Mouse (Mus musculus): ENCODE data around the gene Foxd3. TPM values are rescaled to one million over a fixed set of nuclear protein-coding genes. Genes with fewer than 3 reads are reported as not detected.

The Foxd3 gene
- polyA plus RNA-seq, 1 experiment from 2014 or later, result 0.07 TPM

DNA sequence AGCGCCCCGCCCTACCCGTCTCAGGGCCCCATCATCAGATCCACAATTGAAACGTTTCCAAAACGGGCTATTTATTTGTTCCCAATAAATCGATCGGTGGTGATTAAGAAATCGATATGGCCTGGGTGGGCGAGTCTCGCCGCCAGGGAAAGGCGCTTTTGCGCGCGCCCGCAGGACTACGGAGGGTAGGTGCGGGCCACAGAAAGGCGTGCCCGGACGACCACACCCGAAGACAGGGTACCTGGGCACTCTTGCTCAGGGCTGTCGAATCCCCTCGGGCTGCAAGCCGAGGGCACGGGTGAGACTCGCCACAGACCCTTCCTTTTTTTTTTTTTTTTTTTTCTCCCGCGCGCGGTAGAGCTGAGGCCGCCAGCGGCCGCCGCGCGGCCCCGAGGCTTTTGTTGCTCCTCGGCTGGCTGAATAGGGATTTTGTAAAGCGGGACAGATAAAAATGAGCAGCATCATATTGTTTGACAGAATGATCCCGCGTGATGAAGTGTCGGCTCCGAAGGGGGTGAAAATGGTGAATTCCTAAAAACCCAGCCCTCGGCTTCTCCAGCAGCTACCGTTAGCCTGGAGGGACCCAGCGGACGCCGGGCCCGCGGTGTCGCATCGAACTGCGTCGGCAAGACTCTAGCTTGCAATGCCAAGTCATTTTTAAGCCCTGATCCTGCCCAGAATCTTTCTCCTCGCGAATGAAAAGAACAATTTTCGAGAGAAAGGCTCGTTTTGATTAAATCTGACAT is 5.0 kb upstream of the Foxd3 start:
- WGBS, result 2% methylated on average over 59 of the region's 59 CpGs
- H3K27me3 ChIP-seq (ENCODE audit: poor library complexity, severe bottlenecking), result peaks cover 99% of the 10 kb centered on the region

DNA sequence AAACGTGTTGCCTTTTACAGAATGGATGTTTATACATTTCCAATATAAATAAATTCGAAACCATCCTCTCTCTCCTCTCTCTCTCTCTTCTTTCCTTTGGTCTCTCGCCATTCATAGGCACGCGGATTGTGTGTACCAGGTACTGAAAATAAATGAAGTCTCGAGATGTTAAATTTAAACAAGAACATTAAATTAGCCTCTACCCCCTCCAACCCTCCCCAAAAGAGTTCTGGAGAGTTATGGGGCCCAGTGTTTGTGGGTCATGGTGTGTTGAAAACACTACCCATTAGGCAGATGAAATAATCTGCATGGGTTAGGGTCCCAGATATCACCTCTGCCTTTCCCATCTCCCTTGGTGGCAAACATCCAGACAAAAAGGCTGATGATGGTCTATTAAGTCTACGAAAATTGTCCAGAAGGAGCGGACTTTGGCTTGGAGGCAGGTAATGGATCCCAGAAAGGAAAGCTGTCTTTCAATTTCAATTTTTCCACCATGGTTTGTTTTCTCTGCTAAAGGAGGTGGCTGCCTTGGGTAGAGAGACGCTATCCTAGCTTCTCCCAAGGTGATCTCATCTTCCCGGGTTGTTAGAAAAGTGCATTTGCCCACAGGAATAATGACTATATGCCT is 4.2 kb upstream of the Foxd3 start:
- 13% methylated on average over 10 of the region's 10 CpGs for WGBS
- Histone ChIP-seq H3K9me3 (no peaks in the 10 kb centered on the region), H3K4me1 (peaks cover 44% of the 10 kb centered on the region), H3K4me3 (no peak overlapping the region), H3K27ac (no peak overlapping the region), H3K36me3 (replicated peaks) (no peaks in the 10 kb centered on the region), H3K27me3 (ENCODE audit: poor library complexity, severe bottlenecking) (peaks cover 99% of the 10 kb centered on the region)
- DNase-seq (ENCODE audit: extremely low spot score, low spot score), result no peak

More for the DNA sequence above, 5.0 kb upstream of the Foxd3 start:
- DNase-seq (ENCODE audit: extremely low spot score, low spot score), result peak; percentile 54
- Histone ChIP-seq H3K27ac (no peak overlapping the region), H3K4me1 (peaks cover 36% of the 10 kb centered on the region), H3K36me3 (replicated peaks) (no peaks in the 10 kb centered on the region), H3K4me3 (peak overlapping the region; percentile 33), H3K9me3 (no peaks in the 10 kb centered on the region)

DNA sequence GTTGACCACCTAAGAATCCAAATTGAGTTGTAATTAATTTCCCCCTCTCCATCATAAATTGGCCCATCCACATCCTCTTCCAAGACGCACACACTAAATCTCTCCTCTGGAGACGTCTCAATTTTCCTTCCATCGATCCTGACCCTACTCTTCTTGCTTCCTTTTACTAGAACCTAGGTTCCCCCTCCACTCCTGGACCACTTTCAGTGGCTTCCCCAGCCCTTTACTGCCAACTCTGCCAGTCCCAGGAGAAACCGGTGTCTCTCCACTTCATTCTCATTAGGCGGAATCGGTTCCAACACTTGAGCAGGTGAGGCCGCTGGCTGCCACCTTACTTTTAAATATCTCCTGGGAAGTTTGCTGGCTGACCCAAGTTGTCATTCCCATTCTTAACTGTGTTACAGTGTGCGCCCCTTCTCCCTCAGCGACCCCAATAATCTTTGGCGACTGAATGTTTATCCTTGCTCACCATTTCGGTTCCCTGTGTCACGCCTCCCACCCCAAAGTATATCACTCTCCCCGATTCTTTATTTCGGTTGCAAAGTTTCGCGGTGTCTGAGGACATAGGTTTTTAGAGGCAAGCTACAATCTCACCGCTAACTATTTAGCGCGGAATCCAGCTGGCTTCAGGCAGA is 3.4 kb upstream of the Foxd3 start:
- WGBS, result 3% methylated on average over 19 of the region's 19 CpGs
- DNase-seq (ENCODE audit: extremely low spot score, low spot score), result peak; percentile 31
- Histone ChIP-seq H3K4me3 (no peak overlapping the region), H3K4me1 (peaks cover 52% of the 10 kb centered on the region), H3K27ac (no peak overlapping the region), H3K27me3 (ENCODE audit: poor library complexity, severe bottlenecking) (peaks cover 100% of the 10 kb centered on the region), H3K9me3 (no peaks in the 10 kb centered on the region), H3K36me3 (replicated peaks) (no peaks in the 10 kb centered on the region)

DNA sequence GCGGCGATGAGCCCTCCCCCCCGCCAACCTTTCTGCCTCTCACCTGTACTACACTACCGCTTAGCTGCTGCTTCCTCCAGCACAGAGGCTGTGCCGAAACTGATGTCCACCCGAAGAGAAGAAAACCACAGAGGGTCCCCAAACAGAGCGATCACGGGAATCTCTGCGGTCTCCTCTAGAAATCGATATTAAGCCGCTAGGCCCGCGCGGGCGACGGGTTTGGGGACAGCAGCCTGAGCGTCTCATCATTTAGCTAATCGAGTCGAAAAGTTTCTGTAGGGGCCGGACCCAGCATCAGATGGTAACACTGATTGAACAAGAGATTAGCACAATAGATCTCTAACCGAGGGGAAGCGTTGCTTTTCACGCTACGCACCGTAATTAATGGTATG is 2.9 kb upstream of the Foxd3 start:
- peak; percentile 45 for DNase-seq (ENCODE audit: extremely low spot score, low spot score)
- Histone ChIP-seq H3K27ac (no peak overlapping the region), H3K27me3 (ENCODE audit: poor library complexity, severe bottlenecking) (peaks cover 100% of the 10 kb centered on the region), H3K36me3 (replicated peaks) (no peaks in the 10 kb centered on the region), H3K4me1 (peaks cover 55% of the 10 kb centered on the region), H3K9me3 (no peaks in the 10 kb centered on the region), H3K4me3 (no peak overlapping the region)
- WGBS, result under 1% methylated on average over 25 of the region's 25 CpGs

DNA sequence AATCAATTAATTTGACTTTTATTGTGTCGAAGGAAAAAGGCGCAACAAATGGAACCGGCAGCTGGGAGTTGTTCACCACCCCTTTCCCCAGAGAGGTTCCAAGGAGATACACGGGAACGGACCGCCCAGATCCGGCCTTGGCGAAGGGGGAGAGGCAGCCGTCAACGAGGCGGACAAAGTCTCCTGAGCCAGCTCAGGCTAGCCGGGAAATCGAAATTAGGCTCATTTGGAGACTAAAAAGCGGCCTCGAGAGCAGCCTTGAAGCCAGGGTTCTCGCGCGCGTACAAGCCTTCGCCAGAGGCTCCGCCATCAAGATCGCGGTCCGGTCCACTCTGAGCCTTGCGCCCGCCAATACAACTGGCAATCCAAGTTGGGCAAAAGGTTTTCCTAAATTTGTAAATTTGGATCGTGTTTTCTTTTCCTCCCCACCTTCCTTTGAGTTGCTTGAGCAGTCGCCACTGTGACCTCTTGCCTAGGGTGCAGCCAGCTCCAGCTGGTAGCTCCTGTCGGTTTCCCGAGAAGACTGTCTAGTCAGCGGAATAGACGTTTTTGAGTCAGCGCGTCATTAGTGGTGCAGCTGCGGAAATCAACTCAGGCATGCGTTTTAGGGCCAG is 2.4 kb upstream of the Foxd3 start:
- no peaks in the 10 kb centered on the region for H3K9me3 ChIP-seq
- peaks cover 100% of the 10 kb centered on the region for H3K27me3 ChIP-seq (ENCODE audit: poor library complexity, severe bottlenecking)
- no peaks in the 10 kb centered on the region for H3K36me3 ChIP-seq (replicated peaks)
- under 1% methylated on average over 36 of the region's 36 CpGs for WGBS
- no peak overlapping the region for H3K27ac ChIP-seq
- no peak overlapping the region for H3K4me3 ChIP-seq
- H3K4me1 ChIP-seq, result peaks cover 55% of the 10 kb centered on the region
- peak; percentile 51 for DNase-seq (ENCODE audit: extremely low spot score, low spot score)

DNA sequence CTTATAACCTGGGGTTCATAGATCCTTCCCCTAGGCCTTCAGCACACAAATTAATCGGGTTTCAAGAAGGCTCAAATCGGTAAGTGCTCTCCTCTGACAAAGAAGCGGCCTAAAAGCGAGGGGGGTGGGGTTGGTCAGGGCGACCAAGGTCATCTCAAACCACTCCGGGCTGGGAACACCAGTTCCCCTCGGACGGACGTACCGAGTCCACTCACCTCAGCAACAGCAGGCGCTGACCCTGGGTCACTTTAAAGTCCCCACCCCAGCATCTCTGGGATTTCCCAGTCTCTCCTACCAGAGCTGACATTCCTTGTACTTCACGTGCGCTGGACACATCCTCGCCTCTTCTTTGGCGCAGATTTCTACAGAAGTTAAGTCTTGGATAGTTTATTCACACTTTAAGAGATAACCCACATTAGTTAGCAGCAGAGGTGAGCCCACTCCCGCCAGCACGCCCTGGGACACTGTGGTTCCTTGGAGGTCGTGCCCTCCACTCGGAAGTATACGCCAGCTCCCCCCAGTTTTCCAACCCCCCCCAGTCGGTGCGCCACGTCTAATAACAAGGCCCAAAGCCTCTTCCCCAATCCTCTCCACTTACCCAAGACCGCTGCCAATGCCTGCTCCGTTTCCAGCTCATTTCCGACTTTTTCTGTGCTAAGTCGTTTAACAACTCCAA is 1.3 kb upstream of the Foxd3 start:
- H3K27ac ChIP-seq, result no peak overlapping the region
- under 1% methylated on average over 27 of the region's 27 CpGs for WGBS
- no peaks in the 10 kb centered on the region for H3K9me3 ChIP-seq
- H3K36me3 ChIP-seq (replicated peaks), result no peaks in the 10 kb centered on the region
- peaks cover 100% of the 10 kb centered on the region for H3K27me3 ChIP-seq (ENCODE audit: poor library complexity, severe bottlenecking)
- H3K4me3 ChIP-seq, result no peak overlapping the region
- H3K4me1 ChIP-seq, result peaks cover 55% of the 10 kb centered on the region
- DNase-seq (ENCODE audit: extremely low spot score, low spot score), result peak; percentile 44

DNA sequence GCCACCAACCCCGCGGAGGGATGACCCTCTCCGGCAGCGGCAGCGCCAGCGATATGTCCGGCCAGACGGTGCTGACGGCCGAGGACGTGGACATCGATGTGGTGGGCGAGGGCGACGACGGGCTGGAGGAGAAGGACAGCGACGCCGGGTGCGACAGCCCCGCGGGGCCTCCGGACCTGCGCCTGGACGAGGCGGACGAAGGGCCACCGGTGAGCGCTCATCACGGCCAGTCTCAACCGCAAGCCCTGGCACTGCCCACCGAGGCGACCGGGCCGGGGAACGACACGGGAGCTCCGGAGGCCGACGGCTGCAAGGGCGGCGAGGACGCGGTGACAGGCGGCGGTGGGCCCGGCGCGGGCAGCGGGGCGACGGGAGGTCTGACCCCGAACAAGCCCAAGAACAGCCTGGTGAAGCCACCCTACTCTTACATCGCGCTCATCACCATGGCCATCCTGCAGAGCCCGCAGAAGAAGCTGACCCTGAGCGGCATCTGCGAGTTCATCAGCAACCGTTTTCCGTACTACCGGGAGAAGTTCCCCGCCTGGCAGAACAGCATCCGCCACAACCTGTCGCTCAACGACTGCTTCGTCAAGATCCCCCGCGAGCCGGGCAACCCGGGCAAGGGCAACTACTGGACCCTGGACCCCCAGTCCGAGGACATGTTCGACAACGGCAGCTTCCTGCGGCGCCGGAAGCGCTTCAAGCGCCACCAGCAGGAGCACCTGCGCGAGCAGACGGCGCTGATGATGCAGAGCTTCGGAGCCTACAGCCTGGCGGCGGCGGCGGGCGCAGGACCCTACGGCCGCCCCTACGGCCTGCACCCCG is 718 bp downstream of the Foxd3 start:
- under 1% methylated on average over 92 of the region's 92 CpGs for WGBS
- Histone ChIP-seq H3K4me1 (peaks cover 41% of the 10 kb centered on the region), H3K4me3 (peak overlapping the region; percentile 43), H3K27ac (no peak overlapping the region), H3K36me3 (replicated peaks) (no peaks in the 10 kb centered on the region), H3K27me3 (ENCODE audit: poor library complexity, severe bottlenecking) (peaks cover 100% of the 10 kb centered on the region), H3K9me3 (no peaks in the 10 kb centered on the region)
- DNase-seq (ENCODE audit: extremely low spot score, low spot score), result peak; percentile 55

DNA sequence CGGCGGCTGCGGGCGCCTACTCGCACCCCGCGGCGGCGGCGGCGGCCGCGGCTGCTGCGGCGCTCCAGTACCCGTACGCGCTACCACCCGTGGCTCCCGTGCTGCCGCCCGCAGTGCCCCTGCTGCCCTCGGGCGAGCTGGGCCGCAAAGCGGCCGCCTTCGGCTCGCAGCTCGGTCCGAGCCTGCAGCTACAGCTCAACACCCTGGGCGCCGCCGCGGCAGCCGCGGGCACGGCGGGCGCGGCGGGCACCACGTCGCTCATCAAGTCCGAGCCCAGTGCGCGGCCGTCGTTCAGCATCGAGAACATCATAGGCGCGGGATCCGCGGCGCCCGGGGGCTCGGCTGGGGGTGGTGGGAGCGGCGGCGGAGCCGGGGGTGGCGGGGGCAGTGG is 1.3 kb downstream of the Foxd3 start:
- H3K4me3 ChIP-seq, result peak overlapping the region; percentile 43
- no peak for DNase-seq (ENCODE audit: extremely low spot score, low spot score)
- H3K9me3 ChIP-seq, result no peaks in the 10 kb centered on the region
- H3K27me3 ChIP-seq (ENCODE audit: poor library complexity, severe bottlenecking), result peaks cover 100% of the 10 kb centered on the region
- H3K4me1 ChIP-seq, result peaks cover 41% of the 10 kb centered on the region
- no peak overlapping the region for H3K27ac ChIP-seq
- under 1% methylated on average over 55 of the region's 62 CpGs for WGBS
- H3K36me3 ChIP-seq (replicated peaks), result no peaks in the 10 kb centered on the region

DNA sequence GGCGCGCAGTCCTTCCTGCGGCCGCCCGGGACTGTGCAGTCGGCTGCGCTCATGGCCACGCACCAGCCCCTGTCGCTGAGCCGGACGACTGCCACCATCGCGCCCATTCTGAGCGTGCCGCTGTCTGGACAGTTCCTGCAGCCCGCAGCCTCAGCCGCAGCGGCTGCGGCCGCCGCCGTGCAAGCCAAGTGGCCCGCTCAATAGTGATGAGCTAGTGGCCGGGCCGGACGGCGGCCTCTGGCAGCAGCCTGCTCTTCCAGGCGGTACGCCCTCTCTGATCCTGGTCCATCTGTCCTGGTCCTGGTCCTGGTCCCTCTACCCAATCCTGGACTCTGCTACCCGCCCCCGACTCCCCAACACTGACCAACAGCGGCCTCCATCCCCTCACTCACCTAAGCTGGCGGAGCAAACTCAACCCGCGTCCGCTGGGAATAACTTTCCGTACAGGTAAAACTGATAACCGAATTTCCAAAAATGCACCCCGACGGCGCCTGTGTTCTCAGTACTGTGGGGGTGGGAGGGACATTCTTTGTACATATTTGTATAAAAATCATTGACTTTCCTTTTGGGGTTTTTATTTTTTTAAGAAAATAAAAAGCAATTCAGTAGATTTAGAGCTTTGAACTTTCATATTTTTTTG is 1.9 kb downstream of the Foxd3 start:
- Histone ChIP-seq H3K4me3 (peak overlapping the region; percentile 43), H3K27ac (no peak overlapping the region), H3K4me1 (peaks cover 44% of the 10 kb centered on the region), H3K9me3 (no peaks in the 10 kb centered on the region), H3K27me3 (ENCODE audit: poor library complexity, severe bottlenecking) (peaks cover 100% of the 10 kb centered on the region), H3K36me3 (replicated peaks) (no peaks in the 10 kb centered on the region)
- WGBS, result under 1% methylated on average over 41 of the region's 41 CpGs
- peak; percentile 58 for DNase-seq (ENCODE audit: extremely low spot score, low spot score)

DNA sequence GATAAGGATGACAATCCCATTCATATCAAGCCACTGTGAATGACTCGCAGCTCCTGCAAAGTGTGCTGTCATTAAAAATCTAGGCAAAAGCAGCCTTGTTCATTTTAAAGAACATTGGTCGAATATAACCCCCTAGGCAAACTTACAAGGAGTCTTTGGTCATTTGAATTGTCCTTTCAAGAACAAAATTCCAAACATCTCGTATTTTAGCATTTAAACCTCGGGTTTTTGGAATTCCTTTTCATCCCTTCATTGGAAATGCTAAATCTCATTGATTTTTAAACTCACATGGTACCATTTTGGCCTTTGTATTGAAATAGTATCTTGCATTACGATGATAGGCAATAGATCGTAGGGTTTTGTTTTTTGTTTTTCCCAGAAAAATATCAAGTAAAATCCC is 2.8 kb downstream of the Foxd3 start:
- Histone ChIP-seq H3K36me3 (replicated peaks) (no peaks in the 10 kb centered on the region), H3K4me3 (no peak overlapping the region), H3K27me3 (ENCODE audit: poor library complexity, severe bottlenecking) (peaks cover 100% of the 10 kb centered on the region), H3K27ac (no peak overlapping the region), H3K9me3 (no peaks in the 10 kb centered on the region), H3K4me1 (peaks cover 39% of the 10 kb centered on the region)
- 13% methylated on average over 6 of the region's 6 CpGs for WGBS
- no peak for DNase-seq (ENCODE audit: extremely low spot score, low spot score)

DNA sequence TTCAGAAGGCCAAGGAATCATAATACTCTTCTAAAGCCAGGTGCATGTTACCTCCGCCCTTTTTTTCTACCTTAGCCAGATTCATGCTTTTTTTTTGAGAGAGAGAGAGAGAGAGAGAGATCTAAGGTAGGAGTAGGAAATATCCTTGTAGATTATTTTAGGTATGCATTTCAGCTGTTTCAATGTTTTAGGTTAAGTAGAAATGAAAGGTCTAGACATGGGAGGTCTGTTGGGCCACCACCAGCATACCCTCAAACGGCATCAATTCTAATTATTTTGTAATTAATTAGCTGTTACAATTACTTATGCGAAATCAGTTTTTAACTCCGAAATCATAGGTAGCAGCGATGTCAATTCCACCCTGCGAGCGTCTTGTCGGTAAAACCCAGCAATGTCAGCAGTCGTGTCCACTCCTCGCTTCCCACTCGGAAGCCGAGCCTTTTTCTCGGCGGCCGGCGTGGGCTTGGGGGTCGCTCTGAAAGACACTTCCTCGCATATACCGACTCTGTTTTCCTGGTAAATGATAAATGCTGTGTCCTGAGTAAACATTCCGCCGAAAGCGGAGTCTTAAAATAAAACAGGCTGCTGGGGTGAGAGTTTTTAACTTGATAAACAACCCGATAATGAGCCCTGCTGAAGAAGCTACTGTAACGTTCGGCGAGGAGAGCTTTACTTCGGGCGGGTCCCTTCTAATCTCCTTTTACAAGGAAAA is 3.4 kb downstream of the Foxd3 start:
- H3K27ac ChIP-seq, result no peak overlapping the region
- peak; percentile 42 for DNase-seq (ENCODE audit: extremely low spot score, low spot score)
- no peaks in the 10 kb centered on the region for H3K9me3 ChIP-seq
- no peaks in the 10 kb centered on the region for H3K36me3 ChIP-seq (replicated peaks)
- H3K4me3 ChIP-seq, result no peak overlapping the region
- 1% methylated on average over 28 of the region's 28 CpGs for WGBS
- H3K4me1 ChIP-seq, result peaks cover 37% of the 10 kb centered on the region
- peaks cover 100% of the 10 kb centered on the region for H3K27me3 ChIP-seq (ENCODE audit: poor library complexity, severe bottlenecking)
